Mouse (Mus musculus): ENCODE results near the gene Nvl. TPM values are rescaled to one million over a fixed set of nuclear protein-coding genes. Genes with fewer than 3 reads are reported as not detected.

The Nvl gene
- 1.8 and 3.4 TPM in 2 replicates for polyA plus RNA-seq (2012; rRNA removed; ENCODE audit: low replicate concordance)

GRCm38 (mm10) chr1:181143950-181144836, at the start of gene Nvl, which contains the start of gene Cnih4:
Gene Nvl, minus strand, starts transcription at chr1:181144204.
Gene Cnih4, plus strand, starts transcription at chr1:181144693.

GRCm38 (mm10) chr1:181050937-181051336, 93.1 kb downstream of the Nvl start, which contains the start of gene 9130409I23Rik:
Gene 9130409I23Rik, plus strand, starts transcription at chr1:181051237.

Other genes with a start within 250 kb of the Nvl start
- 28.4 and 32.0 TPM in 2 replicates for gene Pycr2, start 239.9 kb downstream of the Nvl start, polyA plus RNA-seq (2012; rRNA removed; ENCODE audit: low replicate concordance)
- 4.3 and 5.2 TPM in 2 replicates for gene Lefty1, start 209.2 kb downstream of the Nvl start, polyA plus RNA-seq (2012; rRNA removed; ENCODE audit: low replicate concordance)
- 16.7 and 35.3 TPM in 2 replicates for gene Tmem63a, start 201.9 kb downstream of the Nvl start, polyA plus RNA-seq (2012; rRNA removed; ENCODE audit: low replicate concordance)
- 11.5 and 41.9 TPM in 2 replicates for gene Ephx1, start 123.3 kb downstream of the Nvl start, polyA plus RNA-seq (2012; rRNA removed; ENCODE audit: low replicate concordance)
- gene 9130409I23Rik, start 93.0 kb downstream of the Nvl start, polyA plus RNA-seq (2012; rRNA removed; ENCODE audit: low replicate concordance), result not detected in 2 replicates
- gene Cnih4, start 489 bp upstream of the Nvl start, polyA plus RNA-seq (2012; rRNA removed; ENCODE audit: low replicate concordance), result 8.4 and 10.1 TPM in 2 replicates
- gene Wdr26, start 67.8 kb upstream of the Nvl start, polyA plus RNA-seq (2012; rRNA removed; ENCODE audit: low replicate concordance), result 8.9 and 18.0 TPM in 2 replicates
- gene Cnih3, start 208.4 kb upstream of the Nvl start, polyA plus RNA-seq (2012; rRNA removed; ENCODE audit: low replicate concordance), result 0.07 TPM in 1 of 2 replicates, not detected in the other